Mouse (Mus musculus): ENCODE results near the gene Rph3a.
"Not testable (repeated sequence)": the region's sequence is repeated elsewhere in the genome, so short reads cannot be mapped to it uniquely, and the experiment has no call there.

The Rph3a gene

GRCm38 (mm10) chr5:120908196-120908920 lies 101.5 kb downstream of the Rph3a start:
- intact Hi-C loops (cut with DNase I), result no loop called here

DNA sequence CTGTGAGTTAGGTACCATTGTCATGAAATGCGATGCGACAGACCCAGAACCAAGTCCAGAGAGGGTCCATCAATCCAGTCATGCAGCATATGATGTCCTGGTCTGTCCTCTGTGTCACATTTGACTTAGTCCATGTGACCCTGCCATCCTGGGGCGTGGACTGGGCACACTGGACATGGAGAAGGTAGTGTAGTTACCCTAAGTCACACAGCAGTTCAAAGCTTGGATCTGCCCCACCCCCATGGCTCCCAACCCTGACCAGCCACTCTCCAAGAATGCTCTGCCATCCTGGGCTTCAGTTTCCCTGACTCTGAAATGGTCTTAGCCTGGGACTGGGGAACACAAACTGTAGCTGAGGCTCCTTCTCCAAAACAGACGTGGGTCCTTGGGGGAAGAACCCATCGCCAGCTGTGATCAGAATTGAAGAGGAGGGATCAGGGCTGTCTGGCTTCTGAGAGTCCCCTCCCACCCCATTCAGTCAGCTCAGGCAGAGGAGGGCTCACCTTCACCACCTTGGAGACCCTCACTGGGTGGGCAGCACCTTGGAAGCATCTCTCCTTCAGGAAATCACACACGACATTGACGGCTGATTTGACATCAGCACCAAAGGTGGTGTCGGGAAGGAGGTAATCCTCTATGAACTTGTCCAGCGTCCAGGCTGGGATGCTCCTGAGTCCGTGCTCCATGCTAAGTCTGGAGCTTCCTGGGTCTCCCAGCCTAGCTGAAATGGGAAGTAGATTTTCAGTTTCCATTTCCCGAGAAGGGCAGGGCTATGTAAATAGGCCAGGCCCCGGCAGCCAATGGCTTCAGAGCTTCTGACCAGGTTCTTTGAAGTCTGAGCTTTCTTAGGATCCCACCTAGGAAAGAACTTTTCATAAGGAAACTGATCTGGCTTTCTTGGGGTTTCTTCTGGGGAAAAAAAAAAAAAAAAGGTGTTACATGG lies 102.8 kb downstream of the Rph3a start, which contains the start of gene Oas1a:
Gene Oas1a (minus strand): TSS at position 731 of the 943 bp plus-strand sequence.
- intact Hi-C loops (cut with DNase I), result not testable (repeated sequence)

DNA sequence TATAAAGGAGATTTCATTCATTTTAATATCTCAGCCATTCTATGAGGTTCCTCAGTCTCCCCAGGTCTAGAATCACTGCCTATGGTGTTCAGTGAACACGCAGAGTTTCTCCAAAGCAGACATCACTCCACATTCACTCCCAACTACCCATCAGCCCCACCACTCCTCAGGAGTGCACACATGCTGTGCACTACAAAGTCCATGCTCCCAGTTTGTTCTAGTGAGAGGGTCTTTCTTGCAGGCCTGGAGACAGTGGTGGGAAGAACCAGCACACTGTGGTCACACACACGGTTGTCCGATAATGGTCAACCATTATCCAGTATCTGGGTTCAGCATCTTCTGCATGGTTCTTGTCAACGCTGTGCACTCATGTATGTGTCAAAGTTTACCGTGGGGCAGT lies 107.8 kb downstream of the Rph3a start:
- intact Hi-C loops (cut with DNase I), result no loop called here

GRCm38 (mm10) chr5:120900666-120901065 lies 109.2 kb downstream of the Rph3a start:
- intact Hi-C loops (cut with DNase I), result no loop called here

- intact Hi-C loops (cut with DNase I), result no loop called here
Observed at GRCm38 (mm10) chr5:120898726-120899125, 111.2 kb downstream of the Rph3a start.

DNA sequence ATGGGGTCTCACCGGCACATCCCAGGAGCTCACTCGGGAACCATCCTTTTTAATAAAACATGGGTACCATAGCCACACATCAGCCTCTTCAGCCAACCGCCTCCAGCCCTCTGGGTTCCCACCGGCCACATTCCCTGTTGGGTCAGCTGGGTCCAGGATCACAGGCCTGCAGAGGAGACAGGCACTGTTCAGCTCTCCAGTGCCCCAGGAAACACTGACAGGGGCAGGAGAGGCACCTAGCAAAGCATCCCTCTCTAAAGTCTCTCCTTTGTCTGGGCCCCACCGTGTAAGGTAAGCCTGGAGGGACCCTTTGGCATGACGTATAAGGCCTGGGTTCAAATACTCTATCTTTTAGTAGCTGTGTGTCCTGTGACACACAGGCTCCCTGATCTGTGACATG lies 111.6 kb downstream of the Rph3a start:
- intact Hi-C loops (cut with DNase I), result no loop called here

- intact Hi-C loops (cut with DNase I), result no loop called here
Observed at GRCm38 (mm10) chr5:120895231-120895900, 114.5 kb downstream of the Rph3a start.

DNA sequence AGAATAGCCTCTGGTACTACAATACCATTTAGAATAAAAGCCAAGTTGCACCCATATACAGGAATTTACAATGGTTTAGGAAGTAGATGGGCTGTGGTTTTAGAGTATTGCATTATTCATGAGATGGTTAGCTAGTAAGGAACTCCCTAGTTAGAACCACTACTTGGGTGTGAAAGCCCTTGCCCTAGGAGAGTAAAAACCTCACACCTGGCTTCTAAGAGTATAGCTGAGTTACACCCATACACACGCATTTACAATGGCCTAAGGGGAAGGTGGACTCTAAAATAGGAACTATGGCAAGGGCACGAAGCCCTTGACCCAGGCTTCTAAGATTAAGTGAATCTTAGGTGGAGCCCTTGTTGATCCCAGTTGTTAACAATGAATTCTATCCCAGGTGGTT lies 115.2 kb downstream of the Rph3a start:
- intact Hi-C loops (cut with DNase I), result not testable (repeated sequence)

- intact Hi-C loops (cut with DNase I), result not testable (repeated sequence)
Observed at GRCm38 (mm10) chr5:120893866-120894265, 116.0 kb downstream of the Rph3a start.

DNA sequence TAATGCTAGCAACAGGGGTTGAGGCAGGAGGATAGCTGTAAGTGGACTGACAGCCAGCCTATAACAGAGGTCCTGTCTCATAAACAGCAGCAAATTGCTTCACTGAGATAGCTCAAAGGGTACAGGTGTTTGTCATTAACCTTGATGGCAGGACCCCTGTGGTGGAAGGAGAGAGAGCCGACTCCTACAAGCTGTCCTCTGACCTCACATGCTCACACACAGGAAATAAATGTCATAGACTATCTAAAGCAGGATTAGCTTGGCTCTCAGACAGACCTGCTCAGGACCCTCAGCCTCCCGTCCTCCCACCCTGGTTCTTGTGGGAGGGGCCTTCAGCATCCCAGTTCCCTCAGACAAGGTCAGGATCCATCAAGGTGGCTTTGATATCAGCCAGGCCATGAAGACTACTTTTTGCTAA lies 117.6 kb downstream of the Rph3a start:
- intact Hi-C loops (cut with DNase I), result no loop called here

GRCm38 (mm10) chr5:120891566-120892242 lies 118.2 kb downstream of the Rph3a start:
- intact Hi-C loops (cut with DNase I), result not testable (repeated sequence)

DNA sequence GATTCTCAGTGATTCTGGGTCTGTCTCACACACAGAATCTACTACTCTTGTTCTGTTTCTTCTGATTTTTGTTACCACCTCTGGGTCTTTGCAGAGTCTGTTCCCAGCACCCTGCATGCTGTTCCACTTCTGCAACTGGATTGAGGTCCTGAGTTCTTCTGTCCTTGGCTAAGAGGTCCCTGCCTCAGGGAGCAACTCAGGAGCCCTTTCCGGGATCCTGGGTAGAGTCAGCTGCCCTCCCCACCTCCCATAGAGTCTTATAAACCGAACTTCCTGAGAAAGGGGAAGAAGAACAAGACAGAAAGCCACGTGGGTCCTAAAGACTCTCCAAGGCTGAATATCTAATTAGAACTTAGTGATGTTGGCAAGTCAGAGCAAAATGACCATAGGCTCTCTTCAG lies 118.9 kb downstream of the Rph3a start:
- intact Hi-C loops (cut with DNase I), result no loop called here
